Mouse (Mus musculus): ENCODE data around the gene Gm20388. TPM values are rescaled to one million over a fixed set of nuclear protein-coding genes. Genes with fewer than 3 reads are reported as not detected.
A peak's percentile ranks its signal among the peaks of the same experiment; 100 is the strongest.

Gm20388 gene
- polyA plus RNA-seq, 1 experiment from 2014 or later, result not detected

- ATAC-seq (ENCODE audit: low FRiP score) (0 out of 2 replicates have a peak, but pooled peaks have one; percentile 22), DNase-seq (ENCODE audit: low spot score) (no peak)
- Histone ChIP-seq H3K4me2 (replicated peaks) (peak overlapping the region; percentile 33), H3K27ac (0 out of 2 replicates have a peak overlapping the region, but pooled peaks have one; percentile 3), H3K27me3 (ENCODE audit: control insufficient read depth, insufficient read depth, low read length) (no peaks in the 10 kb centered on the region), H3K36me3 (replicated peaks; ENCODE audit: control insufficient read depth, insufficient read depth) (no peaks in the 10 kb centered on the region), H3K4me1 (replicated peaks; ENCODE audit: control insufficient read depth, insufficient read depth, low read length) (peaks cover 17% of the 10 kb centered on the region), H3K9ac (no peak overlapping the region), H3K4me3 (replicated peaks; ENCODE audit: low read length) (no peak overlapping the region), H3K9me3 (ENCODE audit: control insufficient read depth, low read length) (no peaks in the 10 kb centered on the region)
- WGBS, result 7% methylated on average over 18 of the region's 18 CpGs
These were observed 3843.1 kb downstream of the Gm20388 start for GRCm38 (mm10) chr8:123753604-123754375.

GRCm38 (mm10) chr8:123754538-123755431 is 3844.1 kb downstream of the Gm20388 start:
- Histone ChIP-seq H3K4me2 (replicated peaks) (no peak overlapping the region), H3K4me3 (replicated peaks; ENCODE audit: low read length) (no peak overlapping the region), H3K27ac (0 out of 2 replicates have a peak overlapping the region, but pooled peaks have one; percentile 3), H3K27me3 (ENCODE audit: control insufficient read depth, insufficient read depth, low read length) (no peaks in the 10 kb centered on the region), H3K4me1 (replicated peaks; ENCODE audit: control insufficient read depth, insufficient read depth, low read length) (peaks cover 20% of the 10 kb centered on the region), H3K9me3 (ENCODE audit: control insufficient read depth, low read length) (no peaks in the 10 kb centered on the region), H3K9ac (no peak overlapping the region), H3K36me3 (replicated peaks; ENCODE audit: control insufficient read depth, insufficient read depth) (no peaks in the 10 kb centered on the region)
- DNase-seq (ENCODE audit: low spot score), result no peak
- ATAC-seq (ENCODE audit: low FRiP score), result 0 out of 2 replicates have a peak, but pooled peaks have one; percentile 21
- 71% methylated on average over 13 of the region's 13 CpGs for WGBS

GRCm38 (mm10) chr8:123756901-123757300 is 3846.3 kb downstream of the Gm20388 start:
- no peaks in the 10 kb centered on the region for H3K9me3 ChIP-seq (ENCODE audit: control insufficient read depth, low read length)
- ATAC-seq (ENCODE audit: low FRiP score), result no peak
- WGBS, result 85% methylated on average over 8 of the region's 8 CpGs

GRCm38 (mm10) chr8:123758935-123759334 is 3848.3 kb downstream of the Gm20388 start:
- DNase-seq (ENCODE audit: low spot score) (no peak), ATAC-seq (ENCODE audit: low FRiP score) (no peak)
- Histone ChIP-seq H3K9ac (no peak overlapping the region), H3K27ac (no peak overlapping the region), H3K9me3 (ENCODE audit: control insufficient read depth, low read length) (no peaks in the 10 kb centered on the region), H3K4me1 (replicated peaks; ENCODE audit: control insufficient read depth, insufficient read depth, low read length) (peaks cover 31% of the 10 kb centered on the region), H3K4me3 (replicated peaks; ENCODE audit: low read length) (no peak overlapping the region), H3K27me3 (ENCODE audit: control insufficient read depth, insufficient read depth, low read length) (no peaks in the 10 kb centered on the region), H3K4me2 (replicated peaks) (no peak overlapping the region), H3K36me3 (replicated peaks; ENCODE audit: control insufficient read depth, insufficient read depth) (no peaks in the 10 kb centered on the region)
- WGBS, result 90% methylated on average over 1 of the region's 1 CpGs

More at GRCm38 (mm10) chr8:123756901-123757300, 3846.3 kb downstream of the Gm20388 start:
- H3K4me1 ChIP-seq (replicated peaks; ENCODE audit: control insufficient read depth, insufficient read depth, low read length), result peaks cover 38% of the 10 kb centered on the region
- no peaks in the 10 kb centered on the region for H3K27me3 ChIP-seq (ENCODE audit: control insufficient read depth, insufficient read depth, low read length)
- no peak overlapping the region for H3K27ac ChIP-seq
- no peak overlapping the region for H3K4me3 ChIP-seq (replicated peaks; ENCODE audit: low read length)
- no peak overlapping the region for H3K4me2 ChIP-seq (replicated peaks)
- no peak overlapping the region for H3K9ac ChIP-seq
- H3K36me3 ChIP-seq (replicated peaks; ENCODE audit: control insufficient read depth, insufficient read depth), result no peaks in the 10 kb centered on the region
- DNase-seq (ENCODE audit: low spot score), result no peak

- no peaks in the 10 kb centered on the region for H3K9me3 ChIP-seq (ENCODE audit: control insufficient read depth, low read length)
- H3K4me1 ChIP-seq (replicated peaks; ENCODE audit: control insufficient read depth, insufficient read depth, low read length), result peaks cover 25% of the 10 kb centered on the region; the same call in 1 of the 2 replicates
- WGBS, result 6% methylated on average over 10 of the region's 10 CpGs
- H3K36me3 ChIP-seq (replicated peaks; ENCODE audit: control insufficient read depth, insufficient read depth), result no peaks in the 10 kb centered on the region
- peak overlapping the region; percentile 42 for H3K4me2 ChIP-seq (replicated peaks)
- H3K27me3 ChIP-seq (ENCODE audit: control insufficient read depth, insufficient read depth, low read length), result no peaks in the 10 kb centered on the region
- ATAC-seq (ENCODE audit: low FRiP score) (peak; percentile 66), DNase-seq (ENCODE audit: low spot score) (peak; percentile 76)
- no peak overlapping the region for H3K9ac ChIP-seq
- H3K4me3 ChIP-seq (replicated peaks; ENCODE audit: low read length), result no peak overlapping the region
- no peak overlapping the region for H3K27ac ChIP-seq
These were observed 3849.3 kb downstream of the Gm20388 start for GRCm38 (mm10) chr8:123759933-123760332.

- H3K4me1 ChIP-seq (replicated peaks; ENCODE audit: control insufficient read depth, insufficient read depth, low read length), result peaks cover 25% of the 10 kb centered on the region; the same call in 1 of the 2 replicates
- DNase-seq (ENCODE audit: low spot score), result no peak
- H3K27ac ChIP-seq, result no peak overlapping the region
- 47% methylated on average over 5 of the region's 5 CpGs for whole genome bisulfite sequencing
- no peak overlapping the region for H3K4me2 ChIP-seq (replicated peaks)
- H3K36me3 ChIP-seq (replicated peaks; ENCODE audit: control insufficient read depth, insufficient read depth), result no peaks in the 10 kb centered on the region
- no peaks in the 10 kb centered on the region for H3K27me3 ChIP-seq (ENCODE audit: control insufficient read depth, insufficient read depth, low read length)
- ATAC-seq (ENCODE audit: low FRiP score), result no peak
- no peak overlapping the region; the same call in 1 of the 2 replicates for H3K9ac ChIP-seq
- H3K4me3 ChIP-seq (replicated peaks; ENCODE audit: low read length), result no peak overlapping the region
- H3K9me3 ChIP-seq (ENCODE audit: control insufficient read depth, low read length), result no peaks in the 10 kb centered on the region
These were observed 3849.9 kb downstream of the Gm20388 start for GRCm38 (mm10) chr8:123760579-123760978.

- 52% methylated on average over 12 of the region's 12 CpGs for WGBS
- Histone ChIP-seq H3K4me1 (replicated peaks; ENCODE audit: control insufficient read depth, insufficient read depth, low read length) (peaks cover 25% of the 10 kb centered on the region; the same call in 1 of the 2 replicates), H3K4me2 (replicated peaks) (no peak overlapping the region), H3K27ac (no peak overlapping the region), H3K9me3 (ENCODE audit: control insufficient read depth, low read length) (no peaks in the 10 kb centered on the region), H3K36me3 (replicated peaks; ENCODE audit: control insufficient read depth, insufficient read depth) (no peaks in the 10 kb centered on the region), H3K4me3 (replicated peaks; ENCODE audit: low read length) (no peak overlapping the region), H3K9ac (no peak overlapping the region), H3K27me3 (ENCODE audit: control insufficient read depth, insufficient read depth, low read length) (no peaks in the 10 kb centered on the region)
- ATAC-seq (ENCODE audit: low FRiP score) (no peak), DNase-seq (ENCODE audit: low spot score) (no peak)
These were observed 3850.7 kb downstream of the Gm20388 start for GRCm38 (mm10) chr8:123761266-123761882.

GRCm38 (mm10) chr8:123761883-123762270 is 3851.2 kb downstream of the Gm20388 start:
- ATAC-seq (ENCODE audit: low FRiP score) (no peak), DNase-seq (ENCODE audit: low spot score) (no peak)
- Histone ChIP-seq H3K27ac (no peak overlapping the region), H3K4me3 (replicated peaks; ENCODE audit: low read length) (no peak overlapping the region), H3K9me3 (ENCODE audit: control insufficient read depth, low read length) (no peaks in the 10 kb centered on the region), H3K36me3 (replicated peaks; ENCODE audit: control insufficient read depth, insufficient read depth) (no peaks in the 10 kb centered on the region), H3K9ac (no peak overlapping the region), H3K27me3 (ENCODE audit: control insufficient read depth, insufficient read depth, low read length) (no peaks in the 10 kb centered on the region), H3K4me2 (replicated peaks) (no peak overlapping the region), H3K4me1 (replicated peaks; ENCODE audit: control insufficient read depth, insufficient read depth, low read length) (peaks cover 25% of the 10 kb centered on the region; the same call in 1 of the 2 replicates)
- WGBS, result 36% methylated on average over 4 of the region's 4 CpGs
